Mouse (Mus musculus) kidney, postnatal 0 days (tissue): ENCODE measurements around the gene Dusp6. TPM values are rescaled to one million over a fixed set of nuclear protein-coding genes. Genes with fewer than 3 reads are reported as not detected.
A peak's percentile ranks its signal among the peaks of the same experiment; 100 is the strongest.

Experiments
- ATAC-seq: fragments of 200-750 bp; cut with Nextera tagmentation; replicated peaks from 2 replicates; pipeline ENCODE4 v1.8.0; 2017; ENCODE audit warnings: low read depth, moderate number of reproducible peaks, moderate TSS enrichment, moderate library complexity; ENCODE audit not compliant: low FRiP score
- DNase-seq: peaks from one replicate; pipeline ENCODE4 v3.0.0-alpha.2; 2016; ENCODE audit warnings: low spot score
- H3K27ac ChIP-seq: fragments of 300-500 bp; sonication (generic); 2 replicates; pipeline ENCODE4 v1.5.1; 2014; ENCODE audit warnings: mild to moderate bottlenecking
- H3K27me3 ChIP-seq: fragments of 300-500 bp; sonication (generic); 2 replicates; pipeline ENCODE4 v1.6.1; 2014; ENCODE audit warnings: low read length, mixed read lengths; ENCODE audit not compliant: insufficient read depth
- H3K36me3 ChIP-seq: fragments of 300-500 bp; sonication (generic); 2 replicates; pipeline ENCODE4 v1.6.1; 2014; ENCODE audit warnings: low read length, mixed read lengths; ENCODE audit not compliant: insufficient read depth
- H3K4me1 ChIP-seq: fragments of 300-500 bp; sonication (generic); replicated peaks from 2 replicates; pipeline ENCODE4 v1.6.1; 2014; ENCODE audit warnings: antibody characterized with exemption, low read length, mixed read lengths; ENCODE audit not compliant: insufficient read depth
- H3K4me2 ChIP-seq: fragments of 300-500 bp; sonication (generic); 2 replicates; pipeline ENCODE4 v1.6.1; 2014; ENCODE audit warnings: mild to moderate bottlenecking, low read length, moderate library complexity, mixed read lengths
- H3K4me3 ChIP-seq: fragments of 300-500 bp; sonication (generic); replicated peaks from 2 replicates; pipeline ENCODE4 v1.5.1; 2014; ENCODE audit warnings: low read depth, low read length
- H3K9ac ChIP-seq: fragments of 300-500 bp; sonication (generic); 2 replicates; pipeline ENCODE4 v1.6.1; 2014; ENCODE audit warnings: low read depth, low read length
- H3K9me3 ChIP-seq: fragments of 300-500 bp; sonication (generic); replicated peaks from 2 replicates; pipeline ENCODE4 v1.6.1; 2016; ENCODE audit warnings: low read length, inconsistent platforms, mixed read lengths
- CTCF ChIP-seq: IDR thresholded peaks from 2 replicates; pipeline ENCODE4 v1.5.1; 2016; ENCODE audit warnings: antibody characterized with exemption, low read depth, mild to moderate bottlenecking, moderate library complexity
- WGBS: fragments of 180-500 bp; shearing (Covaris S2); extraction: QIAGEN DNeasy Blood & Tissue Kit; methylation state at CpG from one replicate; pipeline ENCODE4 v1.1.7; 2014; 5-methylcytosine and 5-hydroxymethylcytosine counted together
- polyA plus RNA-seq: library from polyadenylated mRNA; unstranded; fragments of >200 nt; fragmentation: Nextera tagmentation; extraction: Ambion mirVana; gene quantifications from 2 replicates; pipeline ENCODE4 v1.2.1, GENCODE M21; 2015

Gene Dusp6
- polyA plus RNA-seq, 1 experiment from 2014 or later: 73.4 TPM

DNA sequence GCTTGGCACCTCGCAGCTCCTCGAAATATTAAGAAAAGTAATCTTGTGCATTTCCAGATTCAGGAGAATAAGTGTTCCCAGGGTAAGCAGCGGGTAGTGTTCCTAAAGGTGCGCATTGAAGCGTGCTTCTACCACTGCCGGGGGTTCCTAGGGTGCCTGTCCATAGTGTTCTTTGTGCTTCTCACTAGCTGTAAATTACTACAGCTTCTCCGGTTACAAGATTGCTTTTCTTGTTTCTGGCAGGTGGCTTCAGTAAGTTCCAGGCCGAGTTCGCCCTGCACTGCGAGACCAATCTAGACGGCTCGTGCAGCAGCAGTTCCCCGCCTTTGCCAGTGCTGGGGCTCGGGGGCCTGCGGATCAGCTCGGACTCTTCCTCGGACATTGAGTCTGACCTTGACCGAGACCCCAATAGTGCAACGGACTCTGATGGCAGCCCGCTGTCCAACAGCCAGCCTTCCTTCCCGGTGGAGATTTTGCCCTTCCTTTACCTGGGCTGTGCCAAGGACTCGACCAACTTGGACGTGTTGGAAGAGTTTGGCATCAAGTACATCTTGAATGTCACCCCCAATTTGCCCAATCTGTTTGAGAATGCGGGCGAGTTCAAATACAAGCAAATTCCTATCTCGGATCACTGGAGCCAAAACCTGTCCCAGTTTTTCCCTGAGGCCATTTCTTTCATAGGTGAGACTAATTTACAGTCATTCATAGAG is 1.4 kb downstream of the Dusp6 start:
- TF ChIP-seq CTCF: no peak
- H3K27ac ChIP-seq: peak overlapping the region; percentile 90
- H3K27me3 ChIP-seq: no peaks in the 10 kb centered on the region
- H3K9me3 ChIP-seq: no peaks in the 10 kb centered on the region
- H3K4me1 ChIP-seq: peaks cover 14% of the 10 kb centered on the region; the same call in 1 of the 2 replicates
- WGBS: 1% methylated on average over 26 of the region's 26 CpGs
- peak overlapping the region; percentile 96 for H3K9ac ChIP-seq
- H3K4me2 ChIP-seq: peak overlapping the region; percentile 57
- H3K4me3 ChIP-seq: peak overlapping the region; percentile 94
- ATAC-seq (no peak), DNase-seq (peak; percentile 80)
- H3K36me3 ChIP-seq: 0 out of 2 replicates have a peak, but pooled peaks cover 6% of the 10 kb centered on the region

DNA sequence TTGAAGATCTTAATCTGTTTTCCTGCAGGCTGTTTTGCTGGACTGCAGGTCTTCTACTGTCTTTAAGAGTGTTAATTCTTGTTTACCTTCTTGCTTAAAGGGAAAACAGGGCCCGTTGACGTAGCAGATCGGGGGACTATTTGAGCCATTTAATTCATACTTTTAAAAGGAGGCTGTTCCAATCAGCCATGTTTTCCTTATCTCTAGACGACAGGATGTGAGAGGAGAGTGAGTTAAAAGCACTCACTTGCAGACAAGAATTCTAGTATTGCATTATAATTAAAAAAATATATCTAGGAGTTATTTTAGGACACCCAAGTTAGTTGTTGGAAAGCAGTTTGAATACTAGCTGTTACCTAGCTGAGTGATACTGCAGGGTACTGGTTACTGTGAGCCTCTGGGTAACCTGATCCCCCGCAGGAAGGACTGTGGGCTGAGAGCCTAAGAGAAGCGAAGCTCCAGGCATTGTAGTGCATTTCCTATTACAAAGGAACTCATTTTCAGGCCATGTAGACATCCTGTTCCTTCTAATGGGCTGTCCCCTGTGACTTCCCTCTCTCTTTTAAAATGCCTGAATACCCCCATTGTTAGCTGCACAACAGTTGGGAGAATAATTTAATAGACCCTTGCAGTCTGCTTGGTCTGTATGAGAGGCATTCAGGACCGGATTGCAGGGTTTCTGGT is 2.1 kb downstream of the Dusp6 start:
- peaks cover 14% of the 10 kb centered on the region; the same call in 1 of the 2 replicates for H3K4me1 ChIP-seq
- peak overlapping the region; percentile 57 for H3K4me2 ChIP-seq
- no peak for TF ChIP-seq CTCF
- H3K4me3 ChIP-seq: peak overlapping the region; percentile 94
- no peaks in the 10 kb centered on the region for H3K27me3 ChIP-seq
- WGBS: 8% methylated on average over 7 of the region's 7 CpGs
- H3K9ac ChIP-seq: peak overlapping the region; percentile 96
- 0 out of 2 replicates have a peak, but pooled peaks cover 6% of the 10 kb centered on the region for H3K36me3 ChIP-seq
- DNase-seq: peak; percentile 82
- no peak for ATAC-seq
- no peaks in the 10 kb centered on the region for H3K9me3 ChIP-seq
- peak overlapping the region; percentile 90 for H3K27ac ChIP-seq

DNA sequence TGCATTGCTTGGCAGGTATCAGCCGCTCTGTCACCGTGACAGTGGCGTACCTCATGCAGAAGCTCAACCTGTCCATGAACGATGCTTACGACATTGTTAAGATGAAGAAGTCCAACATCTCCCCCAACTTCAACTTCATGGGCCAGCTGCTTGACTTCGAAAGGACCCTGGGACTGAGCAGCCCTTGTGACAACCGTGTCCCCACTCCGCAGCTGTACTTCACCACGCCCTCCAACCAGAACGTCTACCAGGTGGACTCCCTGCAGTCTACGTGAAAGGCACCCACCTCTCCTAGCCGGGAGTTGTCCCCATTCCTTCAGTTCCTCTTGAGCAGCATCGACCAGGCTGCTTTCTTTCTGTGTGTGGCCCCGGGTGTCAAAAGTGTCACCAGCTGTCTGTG is 3.0 kb downstream of the Dusp6 start:
- Histone ChIP-seq H3K27ac (peak overlapping the region; percentile 90), H3K27me3 (no peaks in the 10 kb centered on the region), H3K36me3 (0 out of 2 replicates have a peak, but pooled peaks cover 6% of the 10 kb centered on the region), H3K4me3 (peak overlapping the region; percentile 94), H3K9ac (peak overlapping the region; percentile 96), H3K9me3 (no peaks in the 10 kb centered on the region), H3K4me2 (peak overlapping the region; percentile 57), H3K4me1 (peaks cover 16% of the 10 kb centered on the region; the same call in 1 of the 2 replicates)
- DNase-seq (no peak), ATAC-seq (no peak)
- no peak for TF ChIP-seq CTCF
- 12% methylated on average over 14 of the region's 14 CpGs for WGBS

DNA sequence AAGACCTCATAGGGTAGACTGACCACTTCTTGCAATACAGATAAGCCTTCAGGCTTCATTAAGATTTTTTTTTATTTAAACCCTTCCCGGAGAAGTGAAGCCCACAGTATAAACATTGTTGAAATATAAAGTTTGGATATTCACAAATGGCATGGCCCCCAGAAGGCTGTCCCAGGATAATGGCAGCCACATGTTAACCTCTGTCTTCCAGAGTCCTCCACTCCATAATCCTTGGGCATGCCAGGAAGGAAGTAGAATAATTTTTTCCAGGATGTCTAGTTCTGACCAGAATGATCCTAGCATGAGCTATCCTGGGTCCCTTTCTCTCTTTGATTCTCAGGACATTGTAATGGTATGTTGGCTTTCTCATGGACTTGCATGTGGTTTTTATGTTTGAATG is 4.6 kb downstream of the Dusp6 start:
- Histone ChIP-seq H3K9ac (0 out of 2 replicates have a peak overlapping the region, but pooled peaks have one; percentile 18), H3K4me3 (0 out of 2 replicates have a peak overlapping the region, but pooled peaks have one; percentile 94), H3K36me3 (0 out of 2 replicates have a peak, but pooled peaks cover 6% of the 10 kb centered on the region), H3K27ac (peak overlapping the region; percentile 77), H3K27me3 (no peaks in the 10 kb centered on the region), H3K4me1 (peaks cover 16% of the 10 kb centered on the region; the same call in 1 of the 2 replicates), H3K4me2 (peak overlapping the region; percentile 57), H3K9me3 (no peaks in the 10 kb centered on the region)
- no peak for TF ChIP-seq CTCF
- ATAC-seq (no peak), DNase-seq (peak; percentile 34)
- 54% methylated on average over 1 of the region's 1 CpGs for WGBS

DNA sequence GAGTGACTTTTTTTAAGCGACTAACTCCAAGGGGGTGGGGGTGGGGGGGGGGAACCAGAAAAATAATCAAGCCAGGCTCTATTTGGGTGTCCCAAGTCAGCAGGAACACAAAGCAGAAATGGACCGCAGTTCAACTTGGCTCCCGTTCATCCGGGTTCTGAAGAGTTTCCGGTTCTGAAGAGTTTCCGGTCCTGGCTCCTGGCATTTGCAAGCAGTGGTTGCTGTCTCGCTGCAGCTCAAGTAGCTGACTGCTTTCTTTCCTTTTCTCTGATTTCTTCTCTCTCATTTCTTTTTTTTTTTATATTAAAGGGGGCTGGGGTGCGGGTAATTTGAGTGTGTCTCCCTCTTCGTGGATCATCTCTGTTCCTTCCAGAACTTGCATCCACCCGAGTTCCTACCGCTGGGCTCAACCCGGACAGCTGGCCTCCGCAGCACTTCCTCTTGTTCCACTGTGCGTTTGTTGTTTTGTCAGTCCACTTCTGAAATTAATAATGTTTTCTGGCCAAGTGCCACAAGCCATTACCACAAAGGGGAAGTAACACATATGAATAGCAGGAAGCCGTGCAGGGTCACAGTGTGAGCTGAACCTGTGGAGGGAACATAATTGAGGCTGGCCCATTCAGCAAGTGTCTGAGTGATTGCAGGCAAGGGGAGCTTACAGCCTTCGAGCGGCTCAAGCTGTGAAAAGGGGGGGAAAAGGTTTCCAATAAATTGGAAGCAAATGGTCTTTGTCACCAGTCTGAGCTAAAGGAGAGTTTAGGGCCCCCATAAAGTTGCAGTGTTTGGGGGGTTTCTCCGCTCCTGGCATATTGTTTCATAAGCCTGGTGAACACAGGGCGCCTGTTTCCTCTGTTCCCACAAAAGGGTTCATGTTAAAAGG is 5.6 kb downstream of the Dusp6 start:
- 21% methylated on average over 19 of the region's 19 CpGs for WGBS
- Histone ChIP-seq H3K9ac (peak overlapping the region; percentile 15; the same call in 1 of the 2 replicates), H3K4me3 (peak overlapping the region; percentile 2; the same call in 1 of the 2 replicates), H3K36me3 (0 out of 2 replicates have a peak, but pooled peaks cover 6% of the 10 kb centered on the region), H3K9me3 (no peaks in the 10 kb centered on the region), H3K4me1 (peaks cover 16% of the 10 kb centered on the region; the same call in 1 of the 2 replicates), H3K27me3 (no peaks in the 10 kb centered on the region), H3K4me2 (peak overlapping the region; percentile 57), H3K27ac (peak overlapping the region; percentile 77)
- no peak for TF ChIP-seq CTCF
- DNase-seq (peak; percentile 91), ATAC-seq (peak; percentile 37; the same call in 1 of the 2 replicates)
